Mouse (Mus musculus): ENCODE data around the gene Mum1.

The Mum1 gene

GRCm38 (mm10) chr10:80292251-80293146 lies 66.3 kb downstream of the Mum1 start, which contains the start of gene Rps15:
Gene Rps15 (plus strand): TSS chr10:80292453.
- no peak for TF ChIP-seq CTCF (conservative IDR thresholded peaks at IDR 0.05; ENCODE audit: low read length)
- no peak for TF ChIP-seq POU5F1 (IDR thresholded peaks at IDR 0.05; ENCODE audit: borderline replicate concordance, low read length)
- no peak; the same call in 1 of the 2 replicates for TF ChIP-seq NANOG (IDR thresholded peaks at IDR 0.05; ENCODE audit: borderline replicate concordance, low read length)
- Histone ChIP-seq H3K27me3 (ENCODE audit: insufficient read depth, low read length) (peaks cover 7% of the 10 kb centered on the region), H3K9me3 (ENCODE audit: low read length) (no peaks in the 10 kb centered on the region), H3K36me3 (ENCODE audit: insufficient read depth, low read length) (peaks cover 43% of the 10 kb centered on the region), H3K4me1 (replicated peaks; ENCODE audit: low read depth, low read length) (peaks cover 75% of the 10 kb centered on the region), H3K4me3 (replicated peaks; ENCODE audit: low read length) (peak within 1 kb of the TSS; percentile 99)

- H3K36me3 ChIP-seq (ENCODE audit: insufficient read depth, low read length): peaks cover 36% of the 10 kb centered on the region
- H3K27me3 ChIP-seq (ENCODE audit: insufficient read depth, low read length): peaks cover 15% of the 10 kb centered on the region
- no peaks in the 10 kb centered on the region for H3K9me3 ChIP-seq (ENCODE audit: low read length)
- peak overlapping the region; percentile 99 for H3K4me3 ChIP-seq (replicated peaks; ENCODE audit: low read length)
- peaks cover 72% of the 10 kb centered on the region for H3K4me1 ChIP-seq (replicated peaks; ENCODE audit: low read depth, low read length)
- TF ChIP-seq CTCF (conservative IDR thresholded peaks at IDR 0.05; ENCODE audit: low read length) (no peak), NANOG (IDR thresholded peaks at IDR 0.05; ENCODE audit: borderline replicate concordance, low read length) (no peak), POU5F1 (IDR thresholded peaks at IDR 0.05; ENCODE audit: borderline replicate concordance, low read length) (no peak)
These were observed 67.1 kb downstream of the Mum1 start for GRCm38 (mm10) chr10:80293325-80293724.
